Mouse (Mus musculus) liver, embryonic 15.5 days (tissue): Measurements from ENCODE around the gene Eif2ak1. TPM values are rescaled to one million over a fixed set of nuclear protein-coding genes. Genes with fewer than 3 reads are reported as not detected.

ENCODE experiments used
- ATAC-seq: fragments of 200-750 bp; cut with Nextera tagmentation; 2 replicates; pipeline ENCODE4 v1.8.0; 2017; ENCODE audit warnings: moderate number of reproducible peaks, mild to moderate bottlenecking, moderate library complexity; ENCODE audit not compliant: insufficient read depth
- H3K27ac ChIP-seq: fragments of 300-500 bp; sonication (generic); replicated peaks from 2 replicates; pipeline ENCODE4 v1.5.1; 2015; ENCODE audit warnings: mild to moderate bottlenecking, inconsistent platforms
- H3K27me3 ChIP-seq: fragments of 300-500 bp; sonication (generic); 2 replicates; pipeline ENCODE4 v1.6.1; 2015; ENCODE audit warnings: mild to moderate bottlenecking, inconsistent platforms
- H3K36me3 ChIP-seq: fragments of 300-500 bp; sonication (generic); replicated peaks from 2 replicates; pipeline ENCODE4 v1.6.1; 2015; ENCODE audit warnings: moderate library complexity, mild to moderate bottlenecking, inconsistent platforms
- H3K4me1 ChIP-seq: fragments of 300-500 bp; sonication (generic); replicated peaks from 2 replicates; pipeline ENCODE4 v1.6.1; 2015; ENCODE audit warnings: inconsistent platforms
- H3K4me2 ChIP-seq: fragments of 300-500 bp; sonication (generic); 2 replicates; pipeline ENCODE4 v1.6.1; 2015; ENCODE audit warnings: moderate library complexity, mild to moderate bottlenecking, inconsistent platforms
- H3K4me3 ChIP-seq: fragments of 300-500 bp; sonication (generic); replicated peaks from 2 replicates; pipeline ENCODE4 v1.5.1; 2015; ENCODE audit warnings: mild to moderate bottlenecking, inconsistent platforms
- H3K9ac ChIP-seq: fragments of 300-500 bp; sonication (generic); 2 replicates; pipeline ENCODE4 v1.6.1; 2015; ENCODE audit warnings: moderate library complexity, mild to moderate bottlenecking, inconsistent platforms
- H3K9me3 ChIP-seq: fragments of 300-500 bp; sonication (generic); replicated peaks from 2 replicates; pipeline ENCODE4 v1.6.1; 2016; ENCODE audit warnings: inconsistent platforms
- WGBS: fragments of 180-500 bp; shearing (Covaris S2); methylation state at CpG from one replicate; pipeline ENCODE4 v1.1.7; 2015; ENCODE audit warnings: mixed read lengths; ENCODE audit not compliant: insufficient replicate concordance; 5-methylcytosine and 5-hydroxymethylcytosine counted together
- polyA plus RNA-seq: library from polyadenylated mRNA; unstranded; fragments of >200 nt; fragmentation: Nextera tagmentation; extraction: Ambion mirVana; gene quantifications from 2 replicates; pipeline ENCODE4 v1.2.1, GENCODE M21; 2015

Eif2ak1 gene
- polyA plus RNA-seq, 1 experiment from 2014 or later = 114 TPM

DNA sequence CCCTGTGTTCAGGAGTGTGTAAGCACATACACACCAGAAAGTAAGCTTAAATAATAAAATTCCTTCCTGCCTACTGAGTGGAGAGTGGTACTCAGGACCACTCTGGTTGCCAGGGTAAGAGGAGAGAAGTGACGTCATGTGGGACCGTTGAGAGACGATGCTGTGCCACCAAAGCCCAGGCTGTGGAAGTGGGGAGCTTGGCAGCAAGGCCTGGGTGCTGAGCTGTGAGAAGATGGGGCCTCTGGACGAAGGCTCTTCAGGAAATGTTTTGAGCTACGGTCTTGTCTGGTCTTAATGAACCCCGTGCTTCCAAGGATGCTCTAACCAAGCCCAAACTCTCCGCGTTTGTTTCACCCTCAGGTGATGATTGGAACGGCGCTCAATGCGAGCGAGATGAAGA is 113.1 kb downstream of the Eif2ak1 start:
- WGBS = 88% methylated on average over 12 of the region's 12 CpGs
- Histone ChIP-seq H3K36me3 (peaks cover 68% of the 10 kb centered on the region), H3K4me2 (no peak overlapping the region), H3K9ac (no peak overlapping the region), H3K27me3 (no peaks in the 10 kb centered on the region), H3K4me3 (no peak overlapping the region), H3K4me1 (peaks cover 3% of the 10 kb centered on the region), H3K27ac (no peak overlapping the region), H3K9me3 (no peaks in the 10 kb centered on the region)
- ATAC-seq = no peak

DNA sequence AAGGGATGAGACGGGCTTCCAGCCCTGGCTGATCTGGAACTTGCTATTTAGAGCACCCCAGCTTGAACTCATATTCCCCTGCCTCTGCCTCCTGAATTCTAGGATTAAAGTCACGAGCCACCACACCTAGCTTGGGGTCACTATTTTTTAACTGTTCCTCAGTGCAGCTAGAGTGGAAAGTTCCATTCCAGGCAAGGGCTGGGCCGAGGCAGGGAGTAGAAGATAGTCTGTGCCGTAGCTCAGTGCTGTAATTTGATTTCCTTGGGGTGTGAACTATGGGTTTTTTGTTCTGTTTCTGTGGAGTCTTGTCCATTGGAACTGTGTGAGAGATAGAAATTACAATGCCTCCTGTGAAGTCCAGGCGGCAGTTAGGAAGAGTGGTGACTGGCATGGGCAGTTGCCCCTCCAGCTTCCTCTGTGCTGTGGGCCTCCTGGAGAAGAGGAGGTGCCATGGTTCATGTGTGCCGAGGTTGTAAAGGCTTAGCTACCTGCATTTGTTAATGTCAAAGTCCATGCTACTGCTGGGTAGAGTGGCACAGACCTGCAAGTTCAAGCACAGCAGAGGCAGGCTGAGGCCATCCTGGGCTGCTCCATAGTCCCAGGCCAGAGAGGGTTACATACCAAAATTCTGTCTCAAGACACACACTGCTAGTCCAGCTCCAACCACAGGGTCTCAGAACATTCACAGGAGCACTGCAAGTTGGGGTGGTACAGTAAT is 114.4 kb downstream of the Eif2ak1 start:
- Histone ChIP-seq H3K4me3 (no peak overlapping the region), H3K4me1 (peaks cover 2% of the 10 kb centered on the region; the same call in 1 of the 2 replicates), H3K27ac (no peak overlapping the region), H3K9ac (no peak overlapping the region), H3K36me3 (peaks cover 55% of the 10 kb centered on the region), H3K27me3 (no peaks in the 10 kb centered on the region; the same call in 1 of the 2 replicates), H3K4me2 (no peak overlapping the region), H3K9me3 (no peaks in the 10 kb centered on the region)
- 76% methylated on average over 6 of the region's 6 CpGs for WGBS
- no peak for ATAC-seq

DNA sequence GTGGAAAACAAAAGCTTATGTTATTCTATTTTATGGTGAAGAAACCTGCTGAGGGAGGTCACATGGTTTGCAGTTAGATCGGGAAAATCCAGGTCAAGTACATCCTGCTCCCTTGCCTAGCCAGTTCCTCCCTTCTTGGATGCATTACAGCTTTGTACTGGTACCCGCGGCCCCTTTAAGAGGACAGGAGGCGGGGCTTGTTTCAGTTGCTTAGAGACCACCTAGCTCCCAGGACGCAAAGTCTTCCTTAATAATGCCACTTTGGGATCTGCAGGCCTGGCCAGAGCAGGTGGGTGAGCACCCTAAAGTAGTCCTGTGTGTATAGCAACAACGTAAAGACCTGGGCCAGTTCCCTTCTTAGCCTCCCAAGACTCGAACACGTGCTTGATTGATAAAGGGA is 115.2 kb downstream of the Eif2ak1 start, which contains the start of gene Rsph10b:
Rsph10b (plus strand) TSS at position 205 of the 400 bp plus-strand sequence.
- no peak within 1 kb of the TSS for H3K27ac ChIP-seq
- no peak within 1 kb of the TSS for H3K4me3 ChIP-seq
- ATAC-seq = no peak
- peaks cover 48% of the 10 kb centered on the region for H3K36me3 ChIP-seq
- peaks cover 7% of the 10 kb centered on the region; the same call in 1 of the 2 replicates for H3K4me1 ChIP-seq
- H3K27me3 ChIP-seq = no peaks in the 10 kb centered on the region; the same call in 1 of the 2 replicates
- no peak within 1 kb of the TSS for H3K4me2 ChIP-seq
- WGBS = 45% methylated on average over 8 of the region's 8 CpGs
- H3K9ac ChIP-seq = no peak within 1 kb of the TSS
- H3K9me3 ChIP-seq = no peaks in the 10 kb centered on the region

GRCm38 (mm10) chr5:143933414-143933813 is 115.8 kb downstream of the Eif2ak1 start:
- Histone ChIP-seq H3K4me2 (no peak overlapping the region), H3K9ac (no peak overlapping the region), H3K4me1 (peaks cover 7% of the 10 kb centered on the region; the same call in 1 of the 2 replicates), H3K27ac (no peak overlapping the region), H3K4me3 (no peak overlapping the region), H3K9me3 (no peaks in the 10 kb centered on the region), H3K27me3 (no peaks in the 10 kb centered on the region; the same call in 1 of the 2 replicates), H3K36me3 (peaks cover 42% of the 10 kb centered on the region)
- 82% methylated on average over 11 of the region's 11 CpGs for WGBS
- no peak for ATAC-seq

DNA sequence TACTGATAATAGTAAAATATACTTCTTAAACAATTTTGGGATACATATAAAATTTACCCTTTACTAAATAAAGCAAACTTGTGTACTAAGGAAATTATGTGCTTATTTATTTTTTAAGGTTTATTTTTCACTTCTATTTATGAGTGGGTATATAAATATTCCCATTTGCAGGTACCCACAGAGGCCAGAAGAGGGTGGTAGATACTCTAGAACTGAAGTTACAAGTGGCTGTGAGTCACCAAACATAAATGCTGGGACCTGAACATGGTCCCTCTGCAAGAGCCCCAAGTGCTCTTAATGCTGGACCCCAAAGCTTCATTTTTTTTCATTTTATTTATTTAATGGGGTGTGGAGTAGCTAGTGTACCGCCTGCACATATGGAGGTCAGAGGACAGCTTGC is 116.3 kb downstream of the Eif2ak1 start:
- WGBS = 94% methylated on average over 1 of the region's 1 CpGs
- ATAC-seq = no peak

GRCm38 (mm10) chr5:143936156-143936555 is 118.6 kb downstream of the Eif2ak1 start:
- no peak overlapping the region for H3K4me2 ChIP-seq
- H3K9ac ChIP-seq = no peak overlapping the region
- 72% methylated on average over 9 of the region's 9 CpGs for WGBS
- no peaks in the 10 kb centered on the region; the same call in 1 of the 2 replicates for H3K27me3 ChIP-seq
- no peaks in the 10 kb centered on the region for H3K9me3 ChIP-seq
- H3K27ac ChIP-seq = no peak overlapping the region
- no peak for ATAC-seq
- no peak overlapping the region for H3K4me3 ChIP-seq
- peaks cover 14% of the 10 kb centered on the region for H3K36me3 ChIP-seq
- H3K4me1 ChIP-seq = peaks cover 7% of the 10 kb centered on the region; the same call in 1 of the 2 replicates

More for the DNA sequence above, 116.3 kb downstream of the Eif2ak1 start:
- H3K9ac ChIP-seq = no peak overlapping the region
- no peak overlapping the region for H3K27ac ChIP-seq
- no peaks in the 10 kb centered on the region for H3K9me3 ChIP-seq
- H3K27me3 ChIP-seq = no peaks in the 10 kb centered on the region; the same call in 1 of the 2 replicates
- no peak overlapping the region for H3K4me3 ChIP-seq
- no peak overlapping the region for H3K4me2 ChIP-seq
- H3K36me3 ChIP-seq = peaks cover 37% of the 10 kb centered on the region
- peaks cover 7% of the 10 kb centered on the region; the same call in 1 of the 2 replicates for H3K4me1 ChIP-seq

DNA sequence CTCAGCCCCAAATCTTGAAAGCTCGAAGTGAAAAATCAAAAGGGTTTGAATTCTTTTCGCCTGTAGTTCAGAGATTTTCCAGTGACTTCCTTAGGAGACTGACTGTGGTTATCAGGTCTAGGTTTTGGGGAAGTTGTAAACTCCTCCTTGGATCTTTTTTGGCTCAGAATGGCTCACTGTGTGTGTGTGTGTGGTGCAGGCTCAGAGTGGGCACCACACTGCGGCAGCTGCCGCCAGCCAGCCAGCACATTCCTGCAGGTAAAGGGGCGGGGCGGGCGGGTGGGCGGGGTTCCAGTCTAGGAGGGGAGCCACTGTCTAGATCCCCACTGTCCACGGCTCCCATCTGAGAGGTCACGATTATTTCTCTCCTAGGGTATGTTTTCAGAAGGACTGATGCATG is 124.0 kb downstream of the Eif2ak1 start:
- 15% methylated on average over 10 of the region's 10 CpGs for WGBS
- no peak overlapping the region for H3K4me2 ChIP-seq
- H3K4me1 ChIP-seq = peaks cover 7% of the 10 kb centered on the region; the same call in 1 of the 2 replicates
- H3K9ac ChIP-seq = no peak overlapping the region
- H3K27me3 ChIP-seq = peaks cover 6% of the 10 kb centered on the region; the same call in 1 of the 2 replicates
- ATAC-seq = no peak
- no peak overlapping the region for H3K27ac ChIP-seq
- H3K9me3 ChIP-seq = no peaks in the 10 kb centered on the region
- no peaks in the 10 kb centered on the region for H3K36me3 ChIP-seq
- no peak overlapping the region for H3K4me3 ChIP-seq

GRCm38 (mm10) chr5:143943231-143944125 is 125.9 kb downstream of the Eif2ak1 start:
- H3K27me3 ChIP-seq = peaks cover 6% of the 10 kb centered on the region; the same call in 1 of the 2 replicates
- no peak overlapping the region for H3K27ac ChIP-seq
- H3K36me3 ChIP-seq = no peaks in the 10 kb centered on the region
- H3K4me1 ChIP-seq = no peaks in the 10 kb centered on the region
- WGBS = 71% methylated on average over 14 of the region's 14 CpGs
- H3K9me3 ChIP-seq = no peaks in the 10 kb centered on the region
- H3K9ac ChIP-seq = no peak overlapping the region
- no peak overlapping the region for H3K4me2 ChIP-seq
- no peak overlapping the region for H3K4me3 ChIP-seq
- ATAC-seq = no peak

GRCm38 (mm10) chr5:143948361-143948760 is 130.8 kb downstream of the Eif2ak1 start:
- Histone ChIP-seq H3K36me3 (no peaks in the 10 kb centered on the region), H3K4me3 (no peak overlapping the region), H3K27me3 (peaks cover 2% of the 10 kb centered on the region; the same call in 1 of the 2 replicates), H3K4me2 (no peak overlapping the region), H3K9ac (no peak overlapping the region), H3K4me1 (no peaks in the 10 kb centered on the region), H3K27ac (no peak overlapping the region), H3K9me3 (no peaks in the 10 kb centered on the region)
- WGBS = 74% methylated on average over 12 of the region's 12 CpGs
- ATAC-seq = no peak

DNA sequence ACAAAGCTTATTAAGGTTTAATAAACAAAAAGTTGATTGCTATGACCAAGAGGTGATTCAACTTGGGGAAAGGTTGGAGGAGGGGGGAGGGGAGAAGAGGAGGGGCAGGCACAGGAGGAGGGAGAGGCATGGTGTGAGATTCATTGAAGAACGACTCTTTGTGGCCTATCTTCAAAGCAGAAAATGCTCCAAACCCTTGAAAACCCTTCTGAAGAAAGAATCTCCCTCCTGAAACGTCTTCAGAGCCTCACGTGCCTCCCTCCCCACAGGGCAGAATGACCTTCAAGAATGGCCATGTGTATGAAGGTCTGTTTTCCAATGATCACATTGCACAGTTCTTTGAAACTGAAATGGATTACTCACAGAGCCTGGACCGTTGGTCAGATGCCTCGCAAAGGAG is 132.4 kb downstream of the Eif2ak1 start:
- no peak overlapping the region for H3K4me3 ChIP-seq
- H3K27me3 ChIP-seq = no peaks in the 10 kb centered on the region
- no peak overlapping the region for H3K27ac ChIP-seq
- ATAC-seq = no peak
- H3K4me2 ChIP-seq = no peak overlapping the region
- no peaks in the 10 kb centered on the region for H3K4me1 ChIP-seq
- H3K9ac ChIP-seq = no peak overlapping the region
- H3K9me3 ChIP-seq = no peaks in the 10 kb centered on the region
- WGBS = 48% methylated on average over 5 of the region's 5 CpGs
- H3K36me3 ChIP-seq = no peaks in the 10 kb centered on the region
